Mouse (Mus musculus) liver, adult 2 months (tissue): Measurements from ENCODE around the gene Gcnt3.

Source experiments
- CTCF ChIP-seq: fragments of 200-500 bp; IDR thresholded peaks from 2 replicates; pipeline ENCODE4 v1.5.1; 2011; ENCODE audit warnings: low read depth, low read length, control low read depth
- POLR2A ChIP-seq: fragments of 200-500 bp; IDR thresholded peaks from 2 replicates; pipeline ENCODE4 v1.6.1; 2011; ENCODE audit warnings: low read length, control low read depth; ENCODE audit not compliant: insufficient read depth; ENCODE audit errors: extremely low read depth

GRCm38 (mm10) chr9:70052730-70053129 lies 14.8 kb upstream of the Gcnt3 start:
- no peak for TF ChIP-seq CTCF
- TF ChIP-seq POLR2A, result no peak
